Mouse (Mus musculus): ENCODE data around the gene Psg22.

GRCm38 (mm10) chr7:18685586-18685985 is 32.3 kb upstream of the Psg22 start:
- TF ChIP-seq POLR2A (IDR thresholded peaks at IDR 0.05; ENCODE audit: extremely low read depth, insufficient read depth, low read length) (no peak), CTCF (IDR thresholded peaks at IDR 0.05; ENCODE audit: extremely low read depth, insufficient read depth, low read length) (no peak)

Measured in cortical plate, adult 2 months (tissue).